Mouse (Mus musculus) lung, adult 2 months (tissue): Measurements from ENCODE around the gene Ccdc114. TPM values are rescaled to one million over a fixed set of nuclear protein-coding genes. Genes with fewer than 3 reads are reported as not detected.
"Not testable (repeated sequence)": the region's sequence is repeated elsewhere in the genome, so short reads cannot be mapped to it uniquely, and the experiment has no call there.

Experiments used
- DNase-seq: peaks from one replicate; pipeline ENCODE4 v3.0.0; 2022
- H3K4me1 ChIP-seq: fragments of 200-500 bp; 2 replicates; pipeline ENCODE4 v1.6.1; 2011; ENCODE audit warnings: low read length; ENCODE audit not compliant: control insufficient read depth, insufficient read depth
- H3K4me3 ChIP-seq: fragments of 200-500 bp; replicated peaks from 2 replicates; pipeline ENCODE3; 2011; ENCODE audit warnings: low read depth, mild to moderate bottlenecking, control low read depth, low read length; ENCODE audit errors: extremely low read depth
- CTCF ChIP-seq: fragments of 200-500 bp; IDR thresholded peaks from 2 replicates; pipeline ENCODE4 v1.5.1; 2011; ENCODE audit warnings: mild to moderate bottlenecking, low read length, control low read depth; ENCODE audit not compliant: insufficient read depth
- POLR2A ChIP-seq: fragments of 200-500 bp; IDR thresholded peaks from 2 replicates; pipeline ENCODE4 v1.6.1; 2011; ENCODE audit warnings: low read depth, mild to moderate bottlenecking, control low read depth, low read length, borderline replicate concordance; ENCODE audit errors: extremely low read depth
- WGBS: fragments of 180-500 bp; shearing (Covaris S2); methylation state at CpG from one replicate; pipeline ENCODE4 v1.1.7; 2018; 5-methylcytosine and 5-hydroxymethylcytosine counted together
- polyA plus RNA-seq: library from polyadenylated mRNA; depleted of rRNA; stranded (reverse); fragments of >200 nt; gene quantifications from 2 replicates; pipeline ENCODE4 v1.2.3, GENCODE M21; 2012; rRNA removed

The Ccdc114 gene
- polyA plus RNA-seq = 10.3 and 12.3 TPM in 2 replicates

DNA sequence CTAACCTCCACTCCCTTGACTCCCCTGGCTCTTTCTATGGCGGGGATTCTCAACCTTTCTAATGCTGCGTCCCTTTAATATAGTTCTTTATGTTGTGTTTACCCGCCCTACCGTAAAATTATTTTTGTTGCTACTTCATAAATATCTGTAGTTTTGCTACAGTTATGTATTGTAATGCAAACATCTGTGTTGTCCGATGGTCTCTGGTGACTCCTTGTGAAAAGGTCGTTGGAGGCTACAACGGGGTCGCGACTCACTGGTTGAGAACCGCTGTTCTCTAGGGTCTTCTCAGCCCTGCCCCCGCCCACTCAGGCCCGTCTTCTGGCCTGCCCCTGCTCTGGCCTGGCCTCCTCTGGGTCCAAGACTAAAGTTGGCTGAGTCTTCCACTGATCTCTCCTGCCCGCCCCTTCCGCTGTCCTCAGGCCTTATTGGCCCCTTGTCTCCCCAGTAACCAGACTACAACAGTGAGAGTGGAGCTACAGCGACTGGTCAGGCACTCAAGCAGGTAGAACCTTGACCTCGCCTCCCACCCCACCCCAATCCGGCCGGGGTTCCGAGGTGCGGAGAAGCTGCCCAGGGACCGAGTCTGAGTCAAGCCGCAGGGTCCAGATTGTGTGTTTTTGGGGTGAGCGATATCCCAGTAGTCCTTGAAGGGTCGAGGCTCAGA, at the start of gene Ccdc114:
Gene Ccdc114 (plus strand): TSS at position 311 of the 667 bp plus-strand sequence.
- Histone ChIP-seq H3K4me1 (peaks cover 10% of the 10 kb centered on the region), H3K4me3 (peak within 1 kb of the TSS; percentile 85)
- WGBS = 9% methylated on average over 24 of the region's 24 CpGs
- TF ChIP-seq CTCF (no peak), POLR2A (peak; percentile 81; the same call in 1 of the 2 replicates)
- peak; percentile 68 for DNase-seq

DNA sequence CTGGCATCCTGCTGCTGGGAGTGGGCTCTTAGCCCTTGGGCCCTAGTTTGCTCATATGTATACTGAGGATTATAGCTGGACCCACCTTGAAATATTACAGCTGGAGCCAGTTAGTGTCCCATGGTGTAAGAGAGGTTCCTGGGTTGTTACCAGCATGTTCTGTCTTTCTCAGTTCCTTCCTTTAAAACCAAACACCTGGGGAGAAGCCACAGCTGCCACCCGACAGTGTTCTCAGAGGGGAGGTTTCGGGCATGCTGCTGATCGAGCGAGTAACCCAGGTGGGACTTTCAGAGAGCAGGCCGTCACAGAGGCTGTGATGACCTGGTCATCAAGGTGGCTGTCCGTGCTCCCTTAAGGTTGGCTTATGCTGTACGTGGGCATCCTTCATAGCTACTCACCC, 47.0 kb upstream of the Ccdc114 start:
- no peak for DNase-seq
- no peak for TF ChIP-seq POLR2A
- H3K4me1 ChIP-seq = peaks cover 10% of the 10 kb centered on the region; the same call in 1 of the 2 replicates
- 95% methylated on average over 7 of the region's 7 CpGs for WGBS
- no peak overlapping the region for H3K4me3 ChIP-seq

DNA sequence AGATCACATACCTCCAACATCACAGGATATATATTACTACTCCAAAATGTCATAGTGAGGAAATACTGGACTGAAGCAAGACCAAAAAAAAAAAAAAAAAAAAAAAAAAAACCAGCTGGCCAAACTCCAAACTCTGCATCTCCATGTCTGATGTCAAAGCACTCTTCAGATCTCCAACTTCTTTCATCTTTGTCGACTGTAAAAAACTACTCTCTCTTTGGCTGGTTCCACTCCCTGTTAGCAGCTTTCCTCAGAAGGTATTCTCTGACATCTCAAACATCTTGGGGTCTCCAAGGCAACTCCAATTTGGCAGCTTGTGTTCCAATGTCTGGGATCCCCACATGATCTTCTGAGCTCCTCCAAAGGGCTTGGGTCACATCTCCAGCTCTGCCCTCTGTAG, 45.6 kb upstream of the Ccdc114 start, which contains the start of gene Grin2d:
Gene Grin2d (minus strand): TSS at position 101 of the 400 bp plus-strand sequence.
- peaks cover 10% of the 10 kb centered on the region; the same call in 1 of the 2 replicates for H3K4me1 ChIP-seq
- not testable (repeated sequence) for DNase-seq, H3K4me3 ChIP-seq
- 74% methylated on average over 1 of the region's 1 CpGs for WGBS

DNA sequence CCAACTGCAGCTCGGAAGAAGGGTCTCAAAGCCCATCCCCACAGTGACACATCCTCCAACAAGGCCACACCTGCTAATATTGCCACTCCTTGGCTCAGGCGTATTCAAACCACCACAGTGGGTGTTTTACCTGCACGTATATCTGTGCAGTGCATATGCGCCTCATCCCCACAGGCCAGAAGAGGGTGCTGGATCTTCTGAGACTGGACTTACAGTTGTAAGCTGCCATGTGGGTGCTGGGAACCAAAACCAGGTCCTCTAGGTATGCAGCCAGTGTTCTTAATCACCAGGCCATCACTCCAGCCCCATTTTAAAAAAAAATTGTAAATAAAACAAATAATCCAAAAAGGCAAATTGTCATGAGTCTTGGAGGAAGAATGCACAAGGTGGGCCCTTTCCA, 43.3 kb upstream of the Ccdc114 start:
- no peaks in the 10 kb centered on the region for H3K4me1 ChIP-seq
- no peak overlapping the region for H3K4me3 ChIP-seq
- no peak for TF ChIP-seq POLR2A
- TF ChIP-seq CTCF = no peak
- no peak for DNase-seq
- WGBS = over 99% methylated on average over 4 of the region's 4 CpGs

DNA sequence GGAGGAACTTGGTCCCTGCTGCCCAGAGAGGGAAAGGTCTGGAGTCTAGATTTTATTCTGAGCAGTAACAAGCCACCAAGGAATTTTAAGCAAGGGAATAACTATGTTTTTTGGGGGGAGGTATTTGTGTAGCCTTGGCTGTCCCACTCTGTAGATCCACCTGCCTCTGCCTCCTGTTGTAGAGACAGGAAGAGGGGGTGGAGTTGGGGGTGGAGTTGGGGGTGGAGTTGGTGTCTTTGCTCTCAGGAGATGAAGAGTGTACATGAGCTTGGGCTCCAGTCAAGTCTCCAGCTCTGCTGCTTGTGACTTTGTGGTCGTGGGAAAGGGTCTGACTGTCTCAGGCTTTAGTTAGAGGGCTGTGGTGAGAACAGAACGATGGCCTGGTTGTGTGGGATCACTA, 42.9 kb upstream of the Ccdc114 start:
- TF ChIP-seq POLR2A (no peak), CTCF (no peak)
- no peaks in the 10 kb centered on the region for H3K4me1 ChIP-seq
- H3K4me3 ChIP-seq = no peak overlapping the region
- 78% methylated on average over 2 of the region's 2 CpGs for WGBS
- no peak for DNase-seq

DNA sequence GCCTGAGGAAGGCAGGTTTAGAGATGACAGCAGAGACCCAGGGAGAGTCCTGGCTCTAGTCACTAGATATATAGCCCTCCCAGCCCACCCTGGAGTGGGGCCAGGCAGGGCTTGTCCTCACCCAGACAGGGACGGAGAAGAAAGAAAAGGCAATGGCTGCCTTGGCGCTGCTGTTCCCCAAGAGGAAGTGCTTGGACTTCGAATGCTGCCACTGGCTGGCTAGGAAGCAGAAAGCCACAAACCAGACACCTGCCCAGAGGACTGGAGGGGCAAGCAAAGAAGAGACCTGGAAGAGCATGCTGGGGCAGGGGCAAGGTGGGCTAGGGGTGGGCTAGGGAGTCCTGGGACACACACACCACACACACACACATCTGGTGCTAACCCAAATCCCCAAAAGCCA, 36.6 kb upstream of the Ccdc114 start:
- WGBS = 41% methylated on average over 3 of the region's 3 CpGs
- no peak for DNase-seq
- Histone ChIP-seq H3K4me3 (no peak overlapping the region), H3K4me1 (no peaks in the 10 kb centered on the region)
- TF ChIP-seq CTCF (no peak), POLR2A (no peak)

DNA sequence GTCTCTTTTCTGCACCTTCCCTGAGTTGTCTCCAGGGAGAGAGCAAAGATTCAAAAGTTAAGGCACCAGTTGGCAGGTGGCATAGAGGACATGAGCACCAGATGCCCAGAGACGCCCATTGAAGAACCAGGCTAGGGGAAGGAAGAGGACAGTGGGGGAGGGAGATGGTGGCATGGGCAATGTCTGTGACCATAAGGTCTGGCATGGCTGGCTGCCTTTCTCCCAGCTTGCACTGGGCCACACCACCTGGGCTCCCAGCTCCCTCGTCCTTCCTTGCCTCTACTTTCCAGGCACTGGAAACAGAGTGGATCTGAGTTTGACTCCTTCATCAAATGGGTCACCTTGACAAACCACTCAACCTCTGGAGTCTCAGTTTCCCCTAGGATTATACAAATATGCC, 31.2 kb upstream of the Ccdc114 start:
- Histone ChIP-seq H3K4me1 (0 out of 2 replicates have a peak, but pooled peaks cover 3% of the 10 kb centered on the region), H3K4me3 (no peak overlapping the region)
- TF ChIP-seq CTCF (no peak), POLR2A (no peak)
- 82% methylated on average over 2 of the region's 2 CpGs for WGBS
- no peak for DNase-seq

GRCm38 (mm10) chr7:45895931-45896516, 27.8 kb upstream of the Ccdc114 start:
- WGBS = 72% methylated on average over 6 of the region's 6 CpGs
- 0 out of 2 replicates have a peak, but pooled peaks cover 3% of the 10 kb centered on the region for H3K4me1 ChIP-seq
- TF ChIP-seq CTCF (no peak), POLR2A (no peak)
- no peak overlapping the region for H3K4me3 ChIP-seq
- DNase-seq = no peak

DNA sequence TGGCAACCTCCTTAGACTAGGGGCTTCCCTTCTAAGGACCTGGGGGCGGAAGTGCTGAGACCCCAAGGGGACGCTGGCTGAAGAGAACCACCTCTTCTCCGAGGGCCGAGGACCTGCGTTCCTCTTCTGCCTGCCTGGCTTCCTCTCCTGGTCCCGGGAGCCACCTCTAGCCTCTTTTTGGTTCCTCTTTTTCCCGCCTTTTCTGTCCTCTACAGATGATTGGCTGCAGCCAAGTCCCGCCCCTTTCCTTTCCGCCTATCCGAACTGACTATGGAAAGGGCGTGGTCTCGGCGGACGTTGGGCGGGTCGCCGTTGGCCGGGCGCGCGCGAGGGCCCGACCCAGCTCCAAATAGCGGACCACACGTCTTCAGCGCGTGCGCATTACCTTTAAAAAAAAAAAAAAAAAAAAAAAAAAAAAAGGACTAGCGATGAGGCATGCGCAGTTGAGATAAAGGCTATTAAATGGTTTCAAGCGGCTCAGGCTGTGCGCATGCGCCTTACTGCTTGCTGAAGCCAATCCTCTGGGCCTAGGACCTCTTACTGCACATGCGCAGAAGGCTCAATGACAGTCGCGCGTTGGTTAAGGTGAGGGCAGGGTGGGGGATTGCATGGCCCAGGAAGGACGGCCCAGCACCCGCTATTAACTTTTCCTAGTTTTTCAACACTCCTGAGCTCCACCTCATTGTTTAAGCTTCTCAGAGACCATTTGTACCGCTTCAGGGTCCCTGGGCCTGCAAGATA, 27.2 kb upstream of the Ccdc114 start, which contains the start of the genes Syngr4 and Tmem143:
Gene Syngr4 (minus strand): TSS at position 198 of the 741 bp plus-strand sequence.
Gene Tmem143 (plus strand): TSS at position 425 of the 741 bp plus-strand sequence.
- peak; percentile 95 for DNase-seq
- no peak for TF ChIP-seq CTCF
- peak; percentile 95; the same call in 1 of the 2 replicates for TF ChIP-seq POLR2A
- H3K4me1 ChIP-seq = 0 out of 2 replicates have a peak, but pooled peaks cover 3% of the 10 kb centered on the region
- peak within 1 kb of the TSS; percentile 69 for H3K4me3 ChIP-seq
- WGBS = 1% methylated on average over 40 of the region's 40 CpGs
